Mouse (Mus musculus): ENCODE measurements around the gene Ccdc142.

The Ccdc142 gene

DNA sequence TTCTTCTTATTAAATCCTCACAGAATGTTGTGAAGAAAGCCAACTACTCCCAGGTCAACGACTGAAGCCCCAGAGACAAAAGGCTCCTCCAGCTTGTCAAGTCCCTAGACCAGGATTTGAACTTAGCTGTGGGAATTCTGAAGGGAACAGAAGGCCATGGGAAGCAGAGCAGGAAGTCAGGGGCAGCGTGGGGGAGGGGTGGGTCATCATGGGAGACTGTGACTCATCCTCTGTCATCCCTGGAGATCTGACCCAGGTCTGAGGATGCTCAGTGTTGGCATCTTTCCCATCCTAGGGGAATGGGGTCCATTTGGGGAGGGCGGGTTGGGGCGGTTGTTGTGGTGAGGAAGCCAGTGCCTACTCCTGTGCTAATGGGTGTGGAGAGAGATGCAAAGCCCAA is 40.2 kb downstream of the Ccdc142 start:
- DNase-seq (ENCODE audit: low read depth) = no peak

DNA sequence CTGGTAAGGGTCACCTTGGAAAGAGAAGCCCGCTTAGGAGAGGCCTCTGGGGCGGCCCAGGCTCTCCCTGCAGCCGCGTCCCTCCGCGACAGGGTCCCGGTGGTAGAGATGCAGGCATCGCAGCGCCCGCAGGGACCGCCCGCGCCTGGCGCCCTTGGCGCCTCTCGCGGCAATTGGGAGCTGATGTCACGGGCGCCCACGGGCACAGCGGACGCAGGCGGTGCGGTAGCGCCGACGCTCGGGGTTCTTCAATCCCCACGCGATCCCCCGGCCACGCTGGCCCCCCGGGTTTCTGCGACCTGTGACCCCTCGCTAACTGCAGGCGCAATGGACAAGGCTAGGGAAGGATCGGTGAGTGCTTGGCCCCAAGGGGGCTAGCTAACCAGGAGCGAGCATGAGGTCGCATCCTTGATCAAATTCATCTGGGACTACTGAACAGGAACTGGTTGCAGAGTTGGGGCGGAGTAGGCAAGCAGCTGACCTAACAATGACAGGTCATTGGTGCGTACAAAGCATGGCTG is 40.9 kb downstream of the Ccdc142 start:
- DNase-seq (ENCODE audit: low read depth) = no peak

DNA sequence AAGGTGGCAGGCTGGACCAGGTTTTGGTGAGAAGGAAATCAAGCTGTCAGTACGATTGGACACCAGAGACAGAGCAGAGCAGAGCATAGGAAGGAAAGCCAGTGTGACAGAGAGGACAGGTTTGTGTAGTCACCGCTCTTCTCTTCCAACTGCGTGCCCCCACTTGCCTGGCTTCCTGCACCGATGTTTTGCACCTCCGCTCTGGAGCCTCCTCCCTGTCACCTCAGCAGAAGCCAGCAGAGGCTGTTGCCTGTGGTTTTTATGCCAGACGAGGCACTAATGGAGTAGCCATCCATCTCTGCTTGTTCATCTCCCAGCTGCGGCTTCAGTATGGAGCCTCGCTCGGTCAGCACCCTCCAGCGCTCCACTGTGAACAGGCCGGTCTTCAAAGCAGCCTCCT is 41.5 kb downstream of the Ccdc142 start:
- no peak for DNase-seq (ENCODE audit: low read depth)

DNA sequence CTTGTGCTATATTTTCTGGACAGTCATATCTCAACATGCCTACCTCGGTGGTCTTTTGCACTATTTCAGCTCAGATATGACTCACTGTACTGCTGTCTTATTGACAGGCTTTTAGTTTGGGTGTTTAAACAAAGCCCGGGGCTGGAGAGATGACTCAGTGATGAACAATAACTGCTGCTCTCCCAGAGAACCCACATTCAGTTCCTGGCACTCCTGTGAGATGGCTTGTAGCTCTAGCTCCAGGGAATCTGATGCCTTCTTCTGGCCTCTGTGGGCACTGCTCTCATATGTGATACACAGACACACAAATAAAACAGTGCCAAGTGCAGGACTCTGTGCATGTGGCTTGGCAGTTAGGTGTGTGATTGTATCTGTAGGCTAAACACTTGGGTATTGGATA is 43.8 kb downstream of the Ccdc142 start:
- DNase-seq (ENCODE audit: low read depth) = no peak

DNA sequence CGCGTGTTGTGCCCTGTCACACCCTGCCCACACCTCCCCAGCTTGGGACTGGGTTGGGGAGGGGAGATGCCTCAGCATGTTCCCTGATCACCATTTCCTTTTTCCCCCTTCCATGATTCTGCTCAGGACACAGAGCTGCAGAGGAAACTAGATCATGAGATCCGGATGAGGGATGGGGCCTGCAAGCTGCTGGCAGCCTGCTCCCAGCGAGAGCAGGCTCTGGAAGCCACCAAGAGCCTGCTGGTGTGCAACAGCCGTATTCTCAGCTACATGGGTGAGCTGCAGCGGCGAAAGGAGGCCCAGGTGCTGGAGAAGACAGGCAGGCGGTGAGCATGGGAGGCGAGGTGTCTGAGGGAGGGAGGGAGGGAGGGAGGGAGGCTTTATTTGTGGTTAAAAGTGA is 44.4 kb downstream of the Ccdc142 start:
- no peak for DNase-seq (ENCODE audit: low read depth)

DNA sequence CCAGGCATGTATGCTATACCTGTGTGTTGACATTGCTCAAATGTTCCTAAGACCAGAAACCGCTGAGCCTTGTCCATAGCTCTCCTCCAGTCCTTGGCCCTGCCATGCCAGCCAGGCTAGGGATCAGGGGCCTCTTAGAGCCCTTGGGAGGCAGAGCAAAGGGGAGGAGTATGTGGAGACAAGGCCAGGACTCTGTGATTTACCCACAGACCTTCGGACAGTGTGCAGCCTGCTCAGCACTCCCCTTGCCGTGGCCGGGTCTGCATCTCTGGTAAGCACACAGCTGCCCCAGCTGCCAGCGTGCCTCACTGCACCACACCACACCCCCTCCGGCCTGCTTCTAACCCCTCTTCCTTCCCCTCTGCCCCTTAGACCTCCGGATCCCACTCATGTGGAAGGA is 45.9 kb downstream of the Ccdc142 start:
- no peak for DNase-seq (ENCODE audit: low read depth)

DNA sequence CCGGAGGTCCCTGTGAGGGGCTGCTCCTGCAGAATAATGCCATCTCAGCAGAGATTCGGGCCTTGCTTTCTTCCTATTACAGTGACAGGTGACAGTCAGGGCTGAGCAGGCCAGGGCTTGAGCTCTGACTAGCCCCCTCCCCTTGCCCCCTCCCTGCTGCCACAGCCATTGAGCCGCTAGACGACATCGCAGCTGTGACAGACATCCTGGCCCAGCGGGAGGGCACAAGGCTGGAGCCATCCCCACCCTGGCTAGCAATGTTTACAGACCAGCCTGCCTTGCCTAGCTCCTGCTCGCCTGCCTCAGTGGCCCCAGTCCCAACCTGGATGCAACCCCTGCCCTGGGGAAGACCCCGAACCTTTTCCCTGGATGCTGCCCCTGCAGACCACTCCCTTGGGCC is 50.3 kb downstream of the Ccdc142 start:
- DNase-seq (ENCODE audit: low read depth) = no peak

DNA sequence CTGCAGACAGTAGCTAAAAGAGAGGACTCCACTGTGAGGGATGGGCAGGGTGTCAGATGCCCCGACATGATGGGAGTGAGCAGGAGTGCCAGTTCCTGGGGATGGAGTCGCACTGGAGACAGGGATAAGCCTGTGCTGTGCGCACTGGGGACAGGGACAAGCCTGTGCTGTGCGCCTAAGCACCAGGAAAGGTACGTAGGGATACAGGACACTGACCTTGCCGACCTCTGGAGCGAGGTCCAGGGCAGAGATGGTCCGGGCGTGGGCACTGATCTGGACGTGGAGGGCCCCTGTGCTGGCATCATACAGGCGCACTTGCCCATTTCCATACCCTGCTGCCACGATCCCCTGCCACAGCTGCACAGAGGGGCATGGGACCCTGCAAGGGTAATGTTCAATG is 51.6 kb downstream of the Ccdc142 start:
- no peak for DNase-seq (ENCODE audit: low read depth)

DNA sequence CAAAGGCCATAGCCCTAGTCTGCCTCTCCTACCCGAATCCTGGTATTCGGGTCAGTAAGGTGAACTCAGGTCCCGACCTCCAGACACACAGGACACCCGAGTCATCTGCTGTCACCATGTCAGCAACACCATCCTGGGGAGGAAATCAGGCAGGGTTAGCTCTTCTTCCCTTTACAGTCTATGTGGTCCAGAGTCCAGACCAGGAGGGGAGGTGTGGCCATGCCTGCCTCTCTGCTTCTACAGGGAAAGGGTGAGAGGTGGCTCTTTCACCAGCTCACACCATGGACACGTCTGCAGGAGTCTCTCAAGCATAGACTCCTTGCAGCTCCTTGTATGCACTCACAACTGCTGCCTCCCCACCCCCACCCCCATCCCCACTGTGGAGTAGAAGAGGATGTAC is 52.1 kb downstream of the Ccdc142 start:
- no peak for DNase-seq (ENCODE audit: low read depth)

DNA sequence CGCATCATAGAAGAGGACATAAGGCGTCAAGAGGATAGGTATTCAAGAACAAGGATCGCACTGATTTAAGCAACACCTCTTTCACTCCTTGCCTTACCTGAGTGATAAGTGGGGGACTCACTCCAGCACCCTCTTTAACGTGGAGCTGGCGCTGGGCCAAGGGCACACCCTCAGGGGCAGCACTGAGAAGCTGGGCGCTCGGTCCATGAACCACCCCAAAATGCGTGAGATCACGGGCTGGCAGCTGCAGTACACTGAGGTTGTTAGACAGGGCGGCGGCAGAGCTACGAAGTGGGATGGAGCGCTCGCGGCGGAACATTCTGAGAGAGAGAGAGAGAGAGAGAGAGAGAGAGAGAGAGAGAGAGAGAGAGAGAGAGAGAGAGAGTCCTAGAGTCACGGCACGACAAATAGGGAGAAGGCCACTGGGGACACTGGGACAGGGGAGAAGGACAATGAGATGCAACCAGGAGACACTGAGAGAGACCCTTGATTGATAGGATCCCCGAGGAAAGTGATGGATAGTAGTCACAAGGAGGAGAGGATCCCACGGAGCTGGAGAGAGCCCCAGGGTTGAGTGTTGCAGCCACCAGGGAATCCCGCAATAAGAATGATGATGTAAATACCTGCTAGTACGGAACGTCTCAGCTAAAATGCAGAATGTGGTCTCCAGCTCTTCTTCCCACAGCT is 54.3 kb downstream of the Ccdc142 start:
- peak; percentile 27 for DNase-seq (ENCODE audit: low read depth)

DNA sequence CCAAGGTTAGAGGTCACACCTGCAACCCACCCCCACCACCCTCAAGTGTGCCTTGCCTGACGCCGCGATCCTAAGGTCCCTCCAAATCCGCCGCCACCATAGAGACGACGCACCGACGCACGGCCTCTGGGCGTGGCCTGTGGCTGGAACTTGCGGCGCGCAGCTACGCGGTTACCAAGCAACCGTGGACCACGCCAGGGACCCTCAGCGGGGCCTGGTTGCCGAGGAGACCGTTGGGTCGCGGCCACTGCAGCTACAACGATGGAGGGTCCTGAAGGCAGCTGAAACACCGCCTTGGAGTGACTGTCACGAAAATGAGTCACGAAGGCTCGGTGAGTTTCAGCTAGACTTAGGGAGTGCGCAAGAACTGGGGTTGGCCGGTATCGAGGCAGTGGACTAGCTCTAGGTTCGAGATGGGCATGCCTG is 54.9 kb downstream of the Ccdc142 start, which contains the start of the genes Wdr54 and 1700003E16Rik:
Gene Wdr54, minus strand, starts transcription at position 139 of the 426 bp plus-strand sequence.
Gene 1700003E16Rik, plus strand, starts transcription at position 146 of the 426 bp plus-strand sequence.
- DNase-seq (ENCODE audit: low read depth) = peak; percentile 61
